Mouse (Mus musculus) lung, postnatal 0 days (tissue): ENCODE data around the gene Iqck. TPM values are rescaled to one million over a fixed set of nuclear protein-coding genes. Genes with fewer than 3 reads are reported as not detected.

Experiments used
- ATAC-seq: fragments of 200-750 bp; cut with Nextera tagmentation; 2 replicates; pipeline ENCODE4 v1.8.0; 2017; ENCODE audit warnings: moderate library complexity
- DNase-seq: peaks from one replicate; pipeline ENCODE4 v3.0.0-alpha.2; 2016; ENCODE audit warnings: low spot score
- H3K27ac ChIP-seq: fragments of 300-500 bp; sonication (generic); 2 replicates; pipeline ENCODE4 v1.5.1; 2014; ENCODE audit warnings: antibody characterized with exemption, mild to moderate bottlenecking, low read length, mixed read lengths
- H3K27me3 ChIP-seq: fragments of 300-500 bp; sonication (generic); replicated peaks from 2 replicates; pipeline ENCODE4 v1.6.1; 2014; ENCODE audit warnings: low read length, mixed read lengths; ENCODE audit not compliant: insufficient read depth
- H3K36me3 ChIP-seq: fragments of 300-500 bp; sonication (generic); 2 replicates; pipeline ENCODE4 v1.6.1; 2014; ENCODE audit warnings: low read length, mixed read lengths; ENCODE audit not compliant: insufficient read depth
- H3K4me1 ChIP-seq: fragments of 300-500 bp; sonication (generic); 2 replicates; pipeline ENCODE4 v1.6.1; 2014; ENCODE audit warnings: antibody characterized with exemption, low read depth, low read length, mixed read lengths; ENCODE audit not compliant: insufficient read depth
- H3K4me2 ChIP-seq: fragments of 300-500 bp; sonication (generic); replicated peaks from 2 replicates; pipeline ENCODE4 v1.6.1; 2014; ENCODE audit warnings: low read depth, mild to moderate bottlenecking, low read length, moderate library complexity, mixed read lengths
- H3K4me3 ChIP-seq: fragments of 300-500 bp; sonication (generic); 2 replicates; pipeline ENCODE4 v1.5.1; 2014; ENCODE audit warnings: low read depth, low read length
- H3K9ac ChIP-seq: fragments of 300-500 bp; sonication (generic); replicated peaks from 2 replicates; pipeline ENCODE4 v1.6.1; 2014; ENCODE audit warnings: low read depth, mild to moderate bottlenecking
- H3K9me3 ChIP-seq: fragments of 300-500 bp; sonication (generic); 2 replicates; pipeline ENCODE4 v1.6.1; 2016; ENCODE audit warnings: low read length, mixed read lengths
- CTCF ChIP-seq: IDR thresholded peaks from 2 replicates; pipeline ENCODE4 v1.5.1; 2016; ENCODE audit warnings: antibody characterized with exemption, mild to moderate bottlenecking
- EP300 ChIP-seq: IDR thresholded peaks from 2 replicates; pipeline ENCODE4 v1.6.1; 2016; ENCODE audit warnings: antibody characterized with exemption, mild to moderate bottlenecking, control low read depth
- WGBS: fragments of 180-500 bp; shearing (Covaris S2); extraction: QIAGEN DNeasy Blood & Tissue Kit; methylation state at CpG from one replicate; pipeline ENCODE4 v1.1.7; 2014; 5-methylcytosine and 5-hydroxymethylcytosine counted together
- polyA plus RNA-seq: library from polyadenylated mRNA; unstranded; fragments of >200 nt; fragmentation: Nextera tagmentation; extraction: Ambion mirVana; gene quantifications from 2 replicates; pipeline ENCODE4 v1.2.1, GENCODE M21; 2015

Iqck gene
- polyA plus RNA-seq, 1 experiment from 2014 or later = 3.5 TPM

DNA sequence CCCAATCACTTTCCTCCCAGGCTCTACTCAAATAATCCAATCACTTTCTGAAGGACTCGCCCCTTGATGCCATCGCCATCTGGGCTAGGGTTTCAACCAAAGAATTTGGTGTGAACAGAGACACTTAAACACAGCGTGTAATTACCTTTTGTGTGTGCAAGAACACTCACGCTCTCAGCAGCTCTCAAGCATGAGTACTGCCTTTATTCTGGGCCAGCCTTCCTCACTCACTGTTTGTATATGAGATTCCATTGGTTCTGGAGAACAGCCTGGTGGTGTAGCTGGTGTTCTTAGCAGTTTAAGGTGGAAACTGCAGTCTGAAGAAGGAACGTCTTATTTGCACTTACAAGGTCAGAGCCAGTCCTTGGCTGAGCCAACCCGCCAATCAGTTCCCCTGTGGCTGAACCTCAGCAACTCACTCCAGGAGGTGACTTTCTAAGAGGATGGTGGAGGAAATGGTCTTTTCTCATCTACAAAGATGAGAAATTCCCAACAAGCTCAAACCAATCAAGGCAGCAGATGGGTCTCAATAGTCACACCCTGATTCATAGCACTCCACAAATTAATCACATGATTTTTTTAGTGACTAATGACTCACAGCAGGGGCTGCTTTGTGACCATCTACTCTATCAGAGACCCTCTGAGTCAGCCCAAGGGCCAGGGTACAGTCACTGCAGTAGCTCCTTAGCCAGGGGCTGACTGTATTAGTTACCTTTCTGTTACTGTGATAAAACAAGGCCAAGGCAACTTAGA, 31.9 kb downstream of the Iqck start:
- 46% methylated on average over 6 of the region's 6 CpGs for WGBS
- Histone ChIP-seq H3K9me3 (no peaks in the 10 kb centered on the region), H3K9ac (no peak overlapping the region), H3K36me3 (no peaks in the 10 kb centered on the region), H3K4me2 (no peak overlapping the region), H3K4me3 (no peak overlapping the region), H3K4me1 (no peaks in the 10 kb centered on the region), H3K27ac (no peak overlapping the region), H3K27me3 (no peaks in the 10 kb centered on the region)
- DNase-seq = peak; percentile 75
- TF ChIP-seq CTCF = no peak; the same call in 1 of the 2 replicates
- no peak for TF ChIP-seq EP300
- peak; percentile 89 for ATAC-seq

DNA sequence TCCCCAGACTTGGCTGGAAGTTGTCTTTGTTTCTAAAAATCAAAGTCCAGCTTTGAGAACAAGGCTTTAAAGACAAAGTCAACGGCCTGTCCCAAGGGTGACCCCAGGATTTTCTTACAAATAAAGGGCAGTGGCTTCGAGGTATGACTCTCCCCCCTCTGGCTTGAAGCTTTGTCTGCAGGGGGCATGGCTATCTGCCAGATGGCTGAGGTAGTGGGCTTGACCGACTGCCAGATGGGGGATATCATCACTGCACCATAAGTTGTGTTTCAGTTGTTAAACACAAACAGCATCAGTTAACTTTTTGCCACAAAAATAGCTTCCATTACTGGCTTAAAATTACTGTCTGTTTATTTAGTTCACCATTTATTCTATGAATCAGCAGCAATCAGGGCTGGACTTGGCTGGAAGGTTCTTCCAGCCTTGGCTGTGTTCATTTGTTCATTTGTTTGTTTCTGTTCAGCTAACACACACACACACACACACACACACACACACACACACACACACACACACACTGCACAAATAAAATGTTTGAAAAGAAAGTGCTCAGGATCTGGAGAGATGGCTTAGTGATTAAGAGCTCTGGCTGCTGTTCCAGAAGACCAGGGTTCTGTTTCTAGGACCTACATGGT, 33.6 kb downstream of the Iqck start:
- H3K9ac ChIP-seq = no peak overlapping the region
- H3K27me3 ChIP-seq = no peaks in the 10 kb centered on the region
- H3K4me1 ChIP-seq = no peaks in the 10 kb centered on the region
- ATAC-seq (no peak), DNase-seq (peak; percentile 49)
- no peak overlapping the region for H3K27ac ChIP-seq
- no peak overlapping the region for H3K4me2 ChIP-seq
- H3K4me3 ChIP-seq = no peak overlapping the region
- TF ChIP-seq CTCF = no peak
- TF ChIP-seq EP300 = no peak
- H3K9me3 ChIP-seq = no peaks in the 10 kb centered on the region
- 13% methylated on average over 3 of the region's 3 CpGs for WGBS
- H3K36me3 ChIP-seq = no peaks in the 10 kb centered on the region

DNA sequence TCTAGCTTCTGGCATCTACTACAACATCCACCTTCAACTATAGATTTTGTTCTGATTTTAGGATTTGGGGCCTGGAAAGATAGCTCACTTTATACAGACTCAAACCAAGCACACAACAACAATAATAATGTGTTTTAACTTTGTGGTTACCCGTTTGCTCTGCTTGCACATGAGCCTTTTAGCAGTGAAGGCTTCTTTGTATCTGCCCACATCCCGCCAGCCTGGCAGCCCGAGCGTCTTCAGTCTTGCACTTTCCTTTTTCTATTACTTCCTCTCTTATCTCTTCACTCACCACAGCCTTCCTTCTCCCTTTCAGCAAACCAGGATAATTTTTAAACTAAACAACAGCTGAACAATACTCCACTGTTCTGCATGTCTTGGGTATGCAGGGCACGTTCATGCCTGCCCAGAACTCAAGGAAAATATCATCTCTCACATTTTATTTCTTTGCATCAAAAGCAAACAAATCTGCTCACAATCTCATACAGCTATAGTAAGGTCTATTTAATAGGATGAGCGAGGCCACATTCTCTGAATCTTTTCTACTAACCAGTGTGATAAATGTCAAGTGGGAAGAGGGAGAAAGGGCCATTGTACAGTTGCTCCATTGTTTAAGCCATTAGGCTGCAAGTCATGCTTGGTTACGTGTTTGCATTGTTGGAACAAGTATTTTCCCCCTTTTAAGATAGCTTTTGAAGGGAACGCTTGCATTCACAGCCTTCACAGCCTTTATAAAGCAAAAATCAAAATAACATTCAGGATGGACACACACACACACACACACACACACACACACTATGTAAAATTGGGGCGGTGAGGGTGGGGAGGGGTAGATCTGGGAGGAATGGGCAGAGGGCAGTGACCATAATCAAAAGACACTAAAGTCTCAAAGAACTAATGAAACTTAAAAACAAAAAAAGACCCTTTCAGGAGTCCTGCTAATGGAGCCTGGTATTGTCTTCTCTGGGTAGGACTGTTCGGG, 40.2 kb downstream of the Iqck start:
- Histone ChIP-seq H3K4me3 (no peak overlapping the region), H3K4me2 (no peak overlapping the region), H3K27me3 (no peaks in the 10 kb centered on the region), H3K9ac (no peak overlapping the region), H3K4me1 (no peaks in the 10 kb centered on the region), H3K9me3 (no peaks in the 10 kb centered on the region), H3K27ac (no peak overlapping the region), H3K36me3 (no peaks in the 10 kb centered on the region)
- no peak for TF ChIP-seq CTCF
- no peak for TF ChIP-seq EP300
- no peak for ATAC-seq
- DNase-seq = no peak
- 42% methylated on average over 10 of the region's 10 CpGs for WGBS

DNA sequence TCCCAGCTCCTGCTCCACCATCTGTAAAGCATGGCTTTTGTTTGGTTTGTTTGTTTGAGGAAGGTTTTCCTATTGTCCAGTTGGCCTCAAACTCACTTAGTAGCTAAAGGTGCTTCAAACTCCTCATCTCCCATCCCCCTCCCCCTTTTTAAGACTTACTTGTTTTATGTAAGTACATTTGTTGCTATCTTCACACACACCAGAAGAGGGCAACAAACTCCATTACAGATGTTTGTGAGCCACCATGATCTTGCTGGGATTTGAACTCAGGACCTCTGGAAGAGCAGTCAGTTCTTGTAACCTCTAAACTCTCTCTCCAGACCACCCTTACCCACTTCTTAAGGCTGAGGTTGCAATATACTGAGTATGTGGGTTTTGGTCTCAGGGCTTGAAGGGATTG, 42.5 kb downstream of the Iqck start:
- H3K36me3 ChIP-seq = no peaks in the 10 kb centered on the region
- H3K9me3 ChIP-seq = no peaks in the 10 kb centered on the region
- no peaks in the 10 kb centered on the region for H3K27me3 ChIP-seq
- ATAC-seq (no peak), DNase-seq (no peak)
- H3K9ac ChIP-seq = no peak overlapping the region
- TF ChIP-seq EP300 (no peak), CTCF (peak; percentile 26; the same call in 1 of the 2 replicates)
- peaks cover 6% of the 10 kb centered on the region for H3K4me1 ChIP-seq
- H3K4me2 ChIP-seq = no peak overlapping the region
- H3K4me3 ChIP-seq = no peak overlapping the region
- no peak overlapping the region for H3K27ac ChIP-seq

DNA sequence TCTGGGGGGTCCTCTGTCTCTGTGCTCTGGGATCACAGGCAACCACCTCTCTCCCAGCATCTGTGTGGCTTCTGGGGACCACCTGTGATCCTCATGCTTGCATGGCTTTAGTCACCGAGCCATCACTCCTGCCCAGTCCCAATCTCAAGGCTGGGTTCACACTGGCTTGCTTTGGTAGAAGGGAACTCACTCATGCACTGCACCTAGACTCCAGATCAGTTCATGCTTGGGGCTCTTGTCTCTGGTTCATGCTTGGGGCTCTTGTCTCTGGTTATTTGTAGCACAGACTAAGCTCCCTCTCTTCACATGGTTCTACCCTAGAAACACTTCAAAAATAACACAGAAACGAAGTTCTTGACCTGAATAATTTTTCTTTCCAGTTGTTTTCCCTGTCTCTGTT, 44.5 kb downstream of the Iqck start:
- TF ChIP-seq CTCF = no peak
- no peak for TF ChIP-seq EP300
- H3K9ac ChIP-seq = no peak overlapping the region
- no peaks in the 10 kb centered on the region for H3K9me3 ChIP-seq
- H3K27ac ChIP-seq = no peak overlapping the region
- WGBS = 88% methylated on average over 2 of the region's 2 CpGs
- no peaks in the 10 kb centered on the region for H3K27me3 ChIP-seq
- H3K4me3 ChIP-seq = no peak overlapping the region
- ATAC-seq = no peak
- no peaks in the 10 kb centered on the region for H3K36me3 ChIP-seq
- no peak for DNase-seq
- H3K4me2 ChIP-seq = no peak overlapping the region
- H3K4me1 ChIP-seq = peaks cover 10% of the 10 kb centered on the region

DNA sequence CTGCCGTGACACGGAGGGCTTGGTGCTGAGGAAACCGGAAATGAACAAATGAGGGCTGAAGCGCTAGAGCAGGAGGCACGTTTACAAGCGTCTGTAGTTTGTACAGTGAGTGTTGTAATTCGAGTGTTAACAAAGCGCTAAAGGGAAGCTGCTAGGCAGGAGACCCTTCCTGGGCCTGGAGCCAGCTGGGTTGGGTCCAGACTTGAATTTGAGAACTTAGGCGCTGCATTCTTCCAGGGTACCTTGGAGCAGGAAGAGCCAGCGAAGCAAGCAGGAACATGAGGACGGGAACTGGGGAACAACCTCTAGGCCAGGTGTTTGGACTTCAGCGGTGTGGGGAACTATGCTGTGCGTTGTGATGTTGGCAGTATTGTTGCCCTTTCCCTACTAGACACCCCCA, 47.4 kb downstream of the Iqck start:
- Histone ChIP-seq H3K4me2 (peak overlapping the region; percentile 46), H3K9ac (no peak overlapping the region), H3K27ac (no peak overlapping the region), H3K9me3 (no peaks in the 10 kb centered on the region), H3K4me3 (no peak overlapping the region), H3K36me3 (no peaks in the 10 kb centered on the region), H3K27me3 (no peaks in the 10 kb centered on the region), H3K4me1 (peaks cover 10% of the 10 kb centered on the region)
- 7% methylated on average over 13 of the region's 13 CpGs for WGBS
- ATAC-seq (peak; percentile 75), DNase-seq (peak; percentile 80)
- TF ChIP-seq EP300 (no peak), CTCF (no peak)
